Mouse (Mus musculus) CH12.LX (cell line): ENCODE data around the gene Tchp.

Source experiments
- CHD1 ChIP-seq: IDR thresholded peaks from 2 replicates; pipeline ENCODE4 v1.6.1; 2012; ENCODE audit warnings: low read depth, low read length, improper control_type of control experiment, inconsistent platforms
- CTCF ChIP-seq, 2 experiments: IDR thresholded peaks in 1 of 2; conservative IDR thresholded peaks in 1 of 2; 2 replicates each; pipeline ENCODE4 v1.5.1; 2011 to 2012; ENCODE audit warnings: low read depth in 2 of 2, low read length in 2 of 2, improper control_type of control experiment in 1 of 2, inconsistent platforms in 1 of 2, mild to moderate bottlenecking in 1 of 2, moderate library complexity in 1 of 2
- EP300 ChIP-seq: IDR thresholded peaks from 2 replicates; pipeline ENCODE4 v1.6.1; 2011; ENCODE audit warnings: low read length, improper control_type of control experiment
- GABPA ChIP-seq: IDR thresholded peaks from 2 replicates; pipeline ENCODE4 v1.6.1; 2012; ENCODE audit warnings: low read depth, low read length, improper control_type of control experiment, inconsistent platforms; ENCODE audit not compliant: insufficient replicate concordance
- IRF4 ChIP-seq: IDR thresholded peaks from 2 replicates; pipeline ENCODE4 v1.6.1; 2014; ENCODE audit warnings: low read depth, mild to moderate bottlenecking, inconsistent platforms, low read length, improper control_type of control experiment
- JUND ChIP-seq: conservative IDR thresholded peaks from 2 replicates; pipeline ENCODE4 v1.6.1; 2011; ENCODE audit warnings: low read depth, low read length, improper control_type of control experiment
- KAT2A ChIP-seq: IDR thresholded peaks from 2 replicates; pipeline ENCODE4 v1.6.1; 2012; ENCODE audit warnings: low read length, improper control_type of control experiment, inconsistent platforms; ENCODE audit not compliant: insufficient replicate concordance
- MAZ ChIP-seq: IDR thresholded peaks from 2 replicates; pipeline ENCODE4 v1.6.1; 2012; ENCODE audit warnings: low read depth, mild to moderate bottlenecking, inconsistent platforms, low read length, improper control_type of control experiment, moderate library complexity
- MYC ChIP-seq: IDR thresholded peaks from 2 replicates; pipeline ENCODE4 v1.6.1; 2011; ENCODE audit warnings: low read depth, mild to moderate bottlenecking, improper control_type of control experiment, low read length
- POLR2A ChIP-seq: IDR thresholded peaks from 2 replicates; pipeline ENCODE4 v1.6.1; 2011; ENCODE audit warnings: low read depth, mild to moderate bottlenecking, improper control_type of control experiment, low read length
- TCF12 ChIP-seq: IDR thresholded peaks from 2 replicates; pipeline ENCODE4 v1.6.1; 2014; ENCODE audit warnings: low read depth, mild to moderate bottlenecking, inconsistent platforms, low read length, improper control_type of control experiment
- ZNF384 ChIP-seq: IDR thresholded peaks from 2 replicates; pipeline ENCODE4 v1.6.1; 2012; ENCODE audit warnings: low read depth, low read length, improper control_type of control experiment, inconsistent platforms

DNA sequence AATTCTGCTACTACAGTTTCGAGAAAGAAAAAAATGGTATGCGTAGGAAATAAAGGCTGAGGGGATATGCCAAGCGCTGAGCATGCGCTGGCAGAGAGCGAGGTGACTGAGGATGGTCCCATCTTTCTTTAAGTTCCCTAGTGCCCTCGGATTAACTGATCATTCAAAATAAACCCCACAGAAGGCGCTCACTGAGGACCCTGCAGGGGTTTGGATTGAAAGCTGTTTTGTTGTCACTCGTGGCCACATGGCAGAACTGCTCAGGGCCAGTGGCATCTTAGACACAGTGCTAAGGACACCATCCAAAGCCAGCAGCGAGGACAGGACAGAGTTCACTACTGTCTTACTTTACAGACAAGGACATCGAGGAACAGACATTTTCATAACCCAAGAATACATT is 42.8 kb downstream of the Tchp start:
- no peak for TF ChIP-seq CHD1
- no peak for TF ChIP-seq CTCF (conservative IDR thresholded peaks at IDR 0.05 in 1 of 2, IDR thresholded peaks at IDR 0.05 in 1 of 2; ENCODE audit: low read depth in 2 of 2, low read length in 2 of 2)
- no peak for TF ChIP-seq JUND
- TF ChIP-seq GABPA: no peak
- no peak for TF ChIP-seq TCF12
- no peak for TF ChIP-seq MYC
- TF ChIP-seq POLR2A: no peak
- no peak for TF ChIP-seq ZNF384
- no peak for TF ChIP-seq EP300
- no peak for TF ChIP-seq IRF4
- no peak for TF ChIP-seq MAZ
- TF ChIP-seq KAT2A: no peak
